Mouse (Mus musculus): Measurements from ENCODE around the gene Hist1h4a.
"Not testable (repeated sequence)": the region's sequence is repeated elsewhere in the genome, so short reads cannot be mapped to it uniquely, and the experiment has no call there.

GRCm38 (mm10) chr13:23752067-23752741 is 8.8 kb downstream of the Hist1h4a start, which contains the start of gene Hist1h3b:
- not testable (repeated sequence) for TF ChIP-seq MAX (IDR thresholded peaks at IDR 0.05; ENCODE audit: low read length); BHLHE40 (IDR thresholded peaks at IDR 0.05; ENCODE audit: borderline replicate concordance, low read depth, low read length); CTCF (IDR thresholded peaks at IDR 0.05 in 2 of 3, conservative IDR thresholded peaks at IDR 0.05 in 1 of 3; ENCODE audit: control insufficient read depth in 1 of 3, insufficient read depth in 1 of 3, low read depth in 2 of 3, low read length in 3 of 3, poor library complexity in 1 of 3, severe bottlenecking in 1 of 3); SMC3 (IDR thresholded peaks at IDR 0.05; ENCODE audit: low read depth, low read length); EP300 (IDR thresholded peaks at IDR 0.05; ENCODE audit: low read depth in 1 of 2, low read length in 2 of 2); ZMIZ1 (IDR thresholded peaks at IDR 0.05; ENCODE audit: low read depth, low read length); NELFE (IDR thresholded peaks at IDR 0.05; ENCODE audit: low read depth, low read length); MAFK (IDR thresholded peaks at IDR 0.05; ENCODE audit: borderline replicate concordance, low read depth, low read length); ZC3H11A (IDR thresholded peaks at IDR 0.05; ENCODE audit: low read depth, low read length); RAD21 (IDR thresholded peaks at IDR 0.05; ENCODE audit: low read depth, low read length); CHD2 (IDR thresholded peaks at IDR 0.05; ENCODE audit: low read length); GABPA (IDR thresholded peaks at IDR 0.05; ENCODE audit: low read depth, low read length)
- TF ChIP-seq TBP (IDR thresholded peaks at IDR 0.05; ENCODE audit: low read depth, low read length): peak; percentile 99
- TF ChIP-seq POLR2A (IDR thresholded peaks at IDR 0.05; ENCODE audit: control insufficient read depth in 1 of 2, insufficient read depth in 1 of 2, low read depth in 1 of 2, low read length in 2 of 2, poor library complexity in 1 of 2): peak; percentile 95 to 96; a peak in 3 of 4 replicates

All from MEL (cell line).